Mouse (Mus musculus): ENCODE measurements around the gene 4930558K02Rik. TPM values are rescaled to one million over a fixed set of nuclear protein-coding genes. Genes with fewer than 3 reads are reported as not detected.

The 4930558K02Rik gene
- polyA plus RNA-seq, 1 experiment, result not detected

GRCm38 (mm10) chr1:161894553-161894952, 84.9 kb downstream of the 4930558K02Rik start:
- no peak overlapping the region for H3K4me3 ChIP-seq (ENCODE audit: insufficient read depth, low read length)
- H3K4me1 ChIP-seq (ENCODE audit: control insufficient read depth, insufficient read depth, low read length), result no peaks in the 10 kb centered on the region
- TF ChIP-seq POLR2A (IDR thresholded peaks at IDR 0.05; ENCODE audit: low read depth, low read length) (no peak), CTCF (IDR thresholded peaks at IDR 0.05; ENCODE audit: borderline replicate concordance, insufficient read depth, low read length) (no peak)
- H3K27ac ChIP-seq (ENCODE audit: insufficient read depth, low read length), result no peak overlapping the region

GRCm38 (mm10) chr1:161894126-161894525, 85.3 kb downstream of the 4930558K02Rik start:
- Histone ChIP-seq H3K4me3 (ENCODE audit: insufficient read depth, low read length) (no peak overlapping the region), H3K27ac (ENCODE audit: insufficient read depth, low read length) (no peak overlapping the region), H3K4me1 (ENCODE audit: control insufficient read depth, insufficient read depth, low read length) (no peaks in the 10 kb centered on the region)
- TF ChIP-seq POLR2A (IDR thresholded peaks at IDR 0.05; ENCODE audit: low read depth, low read length) (no peak), CTCF (IDR thresholded peaks at IDR 0.05; ENCODE audit: borderline replicate concordance, insufficient read depth, low read length) (no peak)

Other genes with a start within 250 kb of the 4930558K02Rik start
- gene Fasl, start 191.1 kb downstream of the 4930558K02Rik start, polyA plus RNA-seq (2011; ENCODE audit: insufficient read length, low read depth, missing spikeins), result not detected in 2 replicates
- 51.6 and 51.7 TPM in 2 replicates for gene Suco, start 103.0 kb downstream of the 4930558K02Rik start, polyA plus RNA-seq (2011; ENCODE audit: insufficient read length, low read depth, missing spikeins)
- 31.0 and 38.6 TPM in 2 replicates for gene Pigc, start 10.4 kb downstream of the 4930558K02Rik start, polyA plus RNA-seq (2011; ENCODE audit: insufficient read length, low read depth, missing spikeins)

Measured in embryonic fibroblast, embryonic 13.5 days (primary cell).